Comparison of ENCODE assay signal across 31 mouse cellular contexts in the genomic region with DNA sequence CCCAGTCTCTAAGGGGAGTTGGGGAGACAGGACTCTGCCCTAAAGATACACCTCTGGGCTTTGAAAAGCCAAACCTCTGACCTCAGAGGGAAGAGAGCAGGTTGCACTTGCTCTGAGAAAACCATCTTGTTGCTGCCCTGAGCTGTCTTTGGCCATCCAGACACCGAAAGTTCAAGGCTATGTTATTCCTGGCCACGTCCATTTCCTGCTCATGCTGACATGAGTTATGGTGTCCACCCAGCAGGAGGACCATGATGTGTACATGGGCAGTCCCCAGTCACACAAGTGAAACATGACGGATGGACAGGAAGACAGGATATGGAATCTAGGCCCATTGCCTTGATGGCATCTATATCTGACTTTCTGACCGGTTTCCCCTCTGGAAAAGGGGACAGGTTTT. TPM values are rescaled to one million over a fixed set of nuclear protein-coding genes. Genes with fewer than 3 reads are reported as not detected.
DNase-seq lines count a peak whose midpoint lies in the region; ATAC-seq and TF ChIP-seq lines count a peak whose summit lies in the region.
"Had no signal": no experiment of that assay in that cellular context is flagged by ENCODE, and none has a peak within 500 bp of the region (broad histone marks: within the 10 kb centered on the region; RNA-seq: fewer than 3 reads in every experiment).

No protein-coding gene starts in this region.

- no peak for ATAC-seq in kidney, embryonic 15.5 days (replicated peaks; ENCODE audit: low FRiP score)
- ATAC-seq in lung, embryonic 16.5 days (ENCODE audit: low read depth): 0 out of 2 replicates have a peak, but pooled peaks have one; percentile 16
- ATAC-seq: forebrain, embryonic 14.5 days; intestine, embryonic 16.5 days; midbrain, embryonic 13.5 days had no signal

- WGBS in kidney, adult 2 months: 49% methylated on average over 4 of the region's 4 CpGs
- WGBS in kidney, embryonic 15.5 days: 58% methylated on average over 4 of the region's 4 CpGs
- 73% methylated on average over 4 of the region's 4 CpGs for WGBS in lung, embryonic 16.5 days
- WGBS in thymus, adult 2 months: 94% methylated on average over 4 of the region's 4 CpGs

- H3K4me2 ChIP-seq in kidney, embryonic 15.5 days: no peak overlapping the region
- H3K4me2 ChIP-seq in lung, embryonic 16.5 days (ENCODE audit: low read depth, low read length): no peak overlapping the region
- H3K4me2 ChIP-seq: embryonic facial prominence, embryonic 12.5 days; hindbrain, embryonic 13.5 days; midbrain, embryonic 13.5 days; neural tube, embryonic 13.5 days had no signal

- peaks cover under 1% of the 10 kb centered on the region for H3K36me3 ChIP-seq in kidney, adult 2 months (ENCODE audit: control insufficient read depth, insufficient read depth, low read length)
- H3K36me3 ChIP-seq in kidney, embryonic 15.5 days: peaks cover 96% of the 10 kb centered on the region
- H3K36me3 ChIP-seq in lung, embryonic 16.5 days (ENCODE audit: control insufficient read depth, insufficient read depth, low read length): peaks cover 62% of the 10 kb centered on the region
- H3K36me3 ChIP-seq in thymus, adult 2 months (ENCODE audit: control insufficient read depth, insufficient read depth, low read length): peaks cover 68% of the 10 kb centered on the region

- no peak for TF ChIP-seq CTCF in kidney, adult 2 months (conservative IDR thresholded peaks at IDR 0.05; ENCODE audit: insufficient read depth, insufficient read length, low read depth, low read length)
- TF ChIP-seq CTCF in thymus, adult 2 months (IDR thresholded peaks at IDR 0.05; ENCODE audit: borderline replicate concordance, control insufficient read depth, extremely low read depth, insufficient read depth, low read length, poor library complexity): no peak

- no peak overlapping the region for H3K4me3 ChIP-seq in kidney, adult 2 months (ENCODE audit: insufficient read depth, low read depth, low read length)
- H3K4me3 ChIP-seq in kidney, embryonic 15.5 days (replicated peaks): no peak overlapping the region
- no peak overlapping the region for H3K4me3 ChIP-seq in lung, embryonic 16.5 days (ENCODE audit: low read length)
- no peak overlapping the region for H3K4me3 ChIP-seq in thymus, adult 2 months (ENCODE audit: control insufficient read depth, insufficient read depth, low read length)
- H3K4me3 ChIP-seq: embryonic facial prominence, embryonic 12.5 days; heart, embryonic 10.5 days; hindbrain, embryonic 13.5 days; midbrain, embryonic 13.5 days; neural tube, embryonic 13.5 days had no signal

- peak; percentile 70 for DNase-seq in kidney, adult 2 months
- no peak for DNase-seq in lung, postnatal 36 days
- peak; percentile 35 for DNase-seq in adrenal gland, postnatal 25 days
- no peak for DNase-seq in thymus, adult 2 months
- DNase-seq: B cell, adult 2 months; cerebellum, adult 11 months; cerebellum, adult 9-10 months; embryo, embryonic 11 days; gastrocnemius, postnatal 25 days; heart, adult 11 months; heart, postnatal 4 days; liver; lung, adult 2 months; thymus, postnatal 4 days had no signal

- H3K9me3 ChIP-seq in kidney, embryonic 15.5 days (replicated peaks): no peaks in the 10 kb centered on the region
- no peaks in the 10 kb centered on the region for H3K9me3 ChIP-seq in lung, embryonic 16.5 days (ENCODE audit: control insufficient read depth, low read length)
- H3K9me3 ChIP-seq: embryonic facial prominence, embryonic 12.5 days; heart, embryonic 10.5 days; hindbrain, embryonic 13.5 days; midbrain, embryonic 13.5 days; neural tube, embryonic 13.5 days had no signal

- no peaks in the 10 kb centered on the region for H3K27me3 ChIP-seq in kidney, adult 2 months (replicated peaks; ENCODE audit: control insufficient read depth, insufficient read depth, low read length)
- no peaks in the 10 kb centered on the region for H3K27me3 ChIP-seq in kidney, embryonic 15.5 days
- H3K27me3 ChIP-seq in lung, embryonic 16.5 days (ENCODE audit: control insufficient read depth, insufficient read depth, low read depth, low read length): no peaks in the 10 kb centered on the region
- H3K27me3 ChIP-seq in thymus, adult 2 months (ENCODE audit: control insufficient read depth, insufficient read depth, low read length): no peaks in the 10 kb centered on the region
- H3K27me3 ChIP-seq: embryonic facial prominence, embryonic 12.5 days; hindbrain, embryonic 13.5 days; midbrain, embryonic 13.5 days; neural tube, embryonic 13.5 days had no signal

- no peak for TF ChIP-seq POLR2A in kidney, adult 2 months (IDR thresholded peaks at IDR 0.05; ENCODE audit: low read depth, low read length)
- TF ChIP-seq POLR2A in thymus, adult 2 months (IDR thresholded peaks at IDR 0.05; ENCODE audit: control insufficient read depth, extremely low read depth, insufficient read depth, low read length, poor library complexity): no peak

- no peak overlapping the region for H3K27ac ChIP-seq in kidney, adult 2 months (ENCODE audit: insufficient read depth, low read depth, low read length)
- H3K27ac ChIP-seq in kidney, embryonic 15.5 days: no peak overlapping the region
- H3K27ac ChIP-seq in lung, embryonic 16.5 days (ENCODE audit: low read length): no peak overlapping the region
- H3K27ac ChIP-seq in thymus, adult 2 months (ENCODE audit: control insufficient read depth, insufficient read depth, low read length): no peak overlapping the region
- H3K27ac ChIP-seq: embryonic facial prominence, embryonic 12.5 days; heart, embryonic 10.5 days; hindbrain, embryonic 13.5 days; liver, embryonic 14.5 days; macrophage; midbrain, embryonic 13.5 days; neural tube, embryonic 13.5 days had no signal

- H3K4me1 ChIP-seq in kidney, adult 2 months (ENCODE audit: control insufficient read depth, insufficient read depth, low read length): no peaks in the 10 kb centered on the region
- H3K4me1 ChIP-seq in kidney, embryonic 15.5 days: no peaks in the 10 kb centered on the region
- H3K4me1 ChIP-seq in lung, embryonic 16.5 days (replicated peaks; ENCODE audit: control insufficient read depth, insufficient read depth, low read length): no peaks in the 10 kb centered on the region
- no peaks in the 10 kb centered on the region for H3K4me1 ChIP-seq in thymus, adult 2 months (replicated peaks; ENCODE audit: control insufficient read depth, insufficient read depth, low read length)
- H3K4me1 ChIP-seq: embryonic facial prominence, embryonic 12.5 days; heart, embryonic 10.5 days; hindbrain, embryonic 13.5 days; midbrain, embryonic 13.5 days; neural tube, embryonic 13.5 days had no signal

- no peak overlapping the region for H3K9ac ChIP-seq in kidney, embryonic 15.5 days
- H3K9ac ChIP-seq in lung, embryonic 16.5 days (ENCODE audit: low read length): no peak overlapping the region
- H3K9ac ChIP-seq: embryonic facial prominence, embryonic 12.5 days; hindbrain, embryonic 13.5 days; liver, embryonic 14.5 days; midbrain, embryonic 13.5 days; neural tube, embryonic 13.5 days had no signal

RNA-seq across cellular contexts. Expression of a gene that starts 8.1 kb away (rescaled TPM):
- 72.2 and 83.9 TPM in 2 replicates for polyA plus RNA-seq in kidney, adult 2 months (2012; rRNA removed)
- polyA plus RNA-seq in kidney, embryonic 15.5 days (2015; fragmentation: Nextera tagmentation; extraction: Ambion mirVana): 42.6 and 43.2 TPM in 2 replicates
- polyA plus RNA-seq in lung, embryonic 16.5 days (2015; fragmentation: Nextera tagmentation; extraction: Ambion mirVana): 37.8 and 40.1 TPM in 2 replicates
- 43.7 and 49.7 TPM in 2 replicates for total RNA-seq in adrenal gland, postnatal 25 days (2021)
- polyA plus RNA-seq in thymus, adult 2 months (2012; rRNA removed): 141 and 144 TPM in 2 replicates

RNA-seq across cellular contexts. Expression of a gene that starts 8.3 kb away (rescaled TPM):
- 88.8 and 108 TPM in 2 replicates for polyA plus RNA-seq in kidney, adult 2 months (2012; rRNA removed)
- 22.2 and 30.1 TPM in 2 replicates for polyA plus RNA-seq in kidney, embryonic 15.5 days (2015; fragmentation: Nextera tagmentation; extraction: Ambion mirVana)
- polyA plus RNA-seq in lung, embryonic 16.5 days (2015; fragmentation: Nextera tagmentation; extraction: Ambion mirVana): 18.3 and 20.8 TPM in 2 replicates
- 110 and 124 TPM in 2 replicates for total RNA-seq in adrenal gland, postnatal 25 days (2021)
- 421 and 455 TPM in 2 replicates for polyA plus RNA-seq in thymus, adult 2 months (2012; rRNA removed)

RNA-seq across cellular contexts. Expression of a gene that starts 16.9 kb away (rescaled TPM):
- polyA plus RNA-seq in kidney, adult 2 months (2012; rRNA removed): 35.4 and 36.9 TPM in 2 replicates
- polyA plus RNA-seq in kidney, embryonic 15.5 days (2015; fragmentation: Nextera tagmentation; extraction: Ambion mirVana): 30.8 and 39.8 TPM in 2 replicates
- polyA plus RNA-seq in lung, embryonic 16.5 days (2015; fragmentation: Nextera tagmentation; extraction: Ambion mirVana): 42.2 and 43.7 TPM in 2 replicates
- total RNA-seq in adrenal gland, postnatal 25 days (2021): 61.8 and 76.7 TPM in 2 replicates
- 267 and 301 TPM in 2 replicates for polyA plus RNA-seq in thymus, adult 2 months (2012; rRNA removed)

RNA-seq across cellular contexts. Expression of a gene that starts 23.7 kb away (rescaled TPM):
- polyA plus RNA-seq in kidney, adult 2 months (2012; rRNA removed): 0.08 and 0.13 TPM in 2 replicates
- 0.15 and 0.38 TPM in 2 replicates for polyA plus RNA-seq in kidney, embryonic 15.5 days (2015; fragmentation: Nextera tagmentation; extraction: Ambion mirVana)
- 0.36 and 0.50 TPM in 2 replicates for polyA plus RNA-seq in lung, embryonic 16.5 days (2015; fragmentation: Nextera tagmentation; extraction: Ambion mirVana)
- total RNA-seq in adrenal gland, postnatal 25 days (2021): not detected in 2 replicates
- polyA plus RNA-seq in thymus, adult 2 months (2012; rRNA removed): 0.97 and 1.0 TPM in 2 replicates
- total RNA-seq: gastrocnemius, adult 18-20 months; gastrocnemius, postnatal 25 days; heart, postnatal 4 days; layer of hippocampus, adult 18-20 months; layer of hippocampus, postnatal 10 days; left cerebral cortex, adult 18-20 months; left cerebral cortex, postnatal 14 days had no signal
- polyA plus RNA-seq: forebrain, embryonic 14.5 days; heart, embryonic 10.5 days; limb, embryonic 11.5 days; macrophage; neural tube, embryonic 13.5 days had no signal

RNA-seq across cellular contexts. Expression of a gene that starts 43.1 kb away (rescaled TPM):
- 58.2 and 59.9 TPM in 2 replicates for polyA plus RNA-seq in kidney, adult 2 months (2012; rRNA removed)
- polyA plus RNA-seq in kidney, embryonic 15.5 days (2015; fragmentation: Nextera tagmentation; extraction: Ambion mirVana): 47.3 and 52.4 TPM in 2 replicates
- polyA plus RNA-seq in lung, embryonic 16.5 days (2015; fragmentation: Nextera tagmentation; extraction: Ambion mirVana): 55.5 and 62.1 TPM in 2 replicates
- 96.3 and 101 TPM in 2 replicates for total RNA-seq in adrenal gland, postnatal 25 days (2021)
- 112 and 142 TPM in 2 replicates for polyA plus RNA-seq in thymus, adult 2 months (2012; rRNA removed)

Comparison
In these comparisons a context has a peak if more than half of its experiments do, and no peak if none do; other contexts are left out.
1. DNase-seq: peak in kidney, adult 2 months (single experiment) and adrenal gland, postnatal 25 days (single experiment); none in lung, postnatal 36 days (single experiment) and thymus, adult 2 months (single experiment).